Mouse (Mus musculus) heart, adult 2 months (tissue): ENCODE data around the gene Mup2. TPM values are rescaled to one million over a fixed set of nuclear protein-coding genes. Genes with fewer than 3 reads are reported as not detected.
"Not testable (repeated sequence)": the region's sequence is repeated elsewhere in the genome, so short reads cannot be mapped to it uniquely, and the experiment has no call there.

Source experiments
- DNase-seq, 2 experiments: peaks; one replicate each; pipeline ENCODE4 v3.0.0; 2021
- H3K27ac ChIP-seq: fragments of 200-600 bp; 2 replicates; pipeline ENCODE4 v1.8.1; 2022
- H3K27me3 ChIP-seq: fragments of 200-500 bp; 2 replicates; pipeline ENCODE4 v1.6.1; 2012; ENCODE audit warnings: mild to moderate bottlenecking, low read length, inconsistent platforms, mixed read lengths; ENCODE audit not compliant: control insufficient read depth, insufficient read depth
- H3K36me3 ChIP-seq: fragments of 200-500 bp; 2 replicates; pipeline ENCODE4 v1.6.1; 2012; ENCODE audit warnings: low read length, inconsistent platforms; ENCODE audit not compliant: control insufficient read depth, insufficient read depth
- H3K4me1 ChIP-seq: fragments of 200-500 bp; 2 replicates; pipeline ENCODE4 v1.6.1; 2011; ENCODE audit warnings: low read length; ENCODE audit not compliant: control insufficient read depth, insufficient read depth
- H3K4me3 ChIP-seq: fragments of 200-600 bp; 2 replicates; pipeline ENCODE4 v1.8.1; 2022
- H3K79me2 ChIP-seq: fragments of 200-500 bp; replicated peaks from 2 replicates; pipeline ENCODE4 v1.6.1; 2012; ENCODE audit warnings: mild to moderate bottlenecking, inconsistent platforms, low read length, moderate library complexity, mixed read lengths; ENCODE audit not compliant: control insufficient read depth, insufficient read depth
- H3K9ac ChIP-seq: fragments of 200-500 bp; 2 replicates; pipeline ENCODE4 v1.6.1; 2012; ENCODE audit warnings: low read depth, mild to moderate bottlenecking, control low read depth, inconsistent platforms, low read length, mixed read lengths
- intact Hi-C: fragments of 180-260 bp; cut with DNase I; formaldehyde crosslinking; loops from one replicate; pipeline ENCODE4 v1.15.1; 2025
- long read RNA-seq: library from polyadenylated mRNA; stranded (forward); transcript quantifications from one replicate; pipeline ENCODE4 v2.0.0, GENCODE M21; 2021
- polyA plus RNA-seq: library from polyadenylated mRNA; depleted of rRNA; stranded (reverse); fragments of >200 nt; gene quantifications from 2 replicates; pipeline ENCODE4 v1.2.3, GENCODE M21; 2012; rRNA removed
- total RNA-seq, 2 experiments: library from RNA; stranded (reverse); gene quantifications; 2 replicates each; pipeline ENCODE4 v1.2.3; 2021

Mup2 gene
- total RNA-seq: not detected
- polyA plus RNA-seq: not detected in 2 replicates
- long read RNA-seq: 0 reads

GRCm38 (mm10) chr4:60154189-60154588 is at the start of gene Mup2:
TSS of gene Mup2 (minus strand) at chr4:60154289.
- H3K4me3 ChIP-seq, DNase-seq, H3K79me2 ChIP-seq, H3K4me1 ChIP-seq, H3K9ac ChIP-seq, H3K27me3 ChIP-seq, H3K36me3 ChIP-seq, intact Hi-C loops, H3K27ac ChIP-seq: not testable (repeated sequence)

Other genes starting within 250 kb of the Mup2 start
- gene Slc46a2, start 239.2 kb downstream of the Mup2 start, total RNA-seq: under 1 TPM; 0.08 to 0.50 TPM
- gene Slc46a2, start 239.2 kb downstream of the Mup2 start, polyA plus RNA-seq: 0.78 and 0.85 TPM in 2 replicates
- gene Mup4, start 193.6 kb downstream of the Mup2 start, total RNA-seq: not detected
- not detected in 2 replicates for gene Mup4, start 193.6 kb downstream of the Mup2 start, polyA plus RNA-seq
- not detected for gene Mup6, start 190.0 kb downstream of the Mup2 start, total RNA-seq
- gene Mup6, start 190.0 kb downstream of the Mup2 start, polyA plus RNA-seq: not detected in 2 replicates
- gene Mup7, start 83.8 kb downstream of the Mup2 start, total RNA-seq: not detected
- gene Mup7, start 83.8 kb downstream of the Mup2 start, polyA plus RNA-seq: not detected in 2 replicates
- not detected for gene Mup8, start 68.3 kb upstream of the Mup2 start, total RNA-seq
- gene Mup8, start 68.3 kb upstream of the Mup2 start, polyA plus RNA-seq: not detected in 2 replicates